Mouse (Mus musculus): ENCODE measurements around the gene Tmem211. TPM values are rescaled to one million over a fixed set of nuclear protein-coding genes. Genes with fewer than 3 reads are reported as not detected.

Gene Tmem211
- polyA plus RNA-seq, 3 experiments from 2014 or later, result not detected

- ATAC-seq, result no peak
Measured at GRCm38 (mm10) chr5:113214455-113214854, 12.3 kb upstream of the Tmem211 start.

GRCm38 (mm10) chr5:113215610-113216011 is 11.1 kb upstream of the Tmem211 start:
- no peak for ATAC-seq

- ATAC-seq, result no peak
Measured at GRCm38 (mm10) chr5:113216328-113216960, 10.3 kb upstream of the Tmem211 start.

GRCm38 (mm10) chr5:113217076-113217475 is 9.6 kb upstream of the Tmem211 start:
- ATAC-seq, result no peak

GRCm38 (mm10) chr5:113218617-113219235 is 8.0 kb upstream of the Tmem211 start:
- ATAC-seq, result no peak

- no peak for ATAC-seq
Measured at GRCm38 (mm10) chr5:113219450-113219849, 7.3 kb upstream of the Tmem211 start.

GRCm38 (mm10) chr5:113219876-113220275 is 6.8 kb upstream of the Tmem211 start:
- no peak for ATAC-seq

- ATAC-seq, result no peak
Measured at GRCm38 (mm10) chr5:113220383-113221146, 6.1 kb upstream of the Tmem211 start.

- ATAC-seq, result no peak
Measured at GRCm38 (mm10) chr5:113221147-113221865, 5.4 kb upstream of the Tmem211 start, which contains the start of gene 2900026A02Rik. Gene 2900026A02Rik, minus strand, starts transcription at chr5:113221236.

GRCm38 (mm10) chr5:113223888-113224287 is 2.8 kb upstream of the Tmem211 start:
- ATAC-seq, result no peak

GRCm38 (mm10) chr5:113225271-113225670 is 1.4 kb upstream of the Tmem211 start:
- no peak for ATAC-seq

GRCm38 (mm10) chr5:113225686-113226435 is 848 bp upstream of the Tmem211 start:
- ATAC-seq, result no peak

GRCm38 (mm10) chr5:113230196-113230595 is 3.5 kb downstream of the Tmem211 start:
- no peak for ATAC-seq

GRCm38 (mm10) chr5:113249263-113249930 is 22.7 kb downstream of the Tmem211 start:
- ATAC-seq, result no peak

GRCm38 (mm10) chr5:113250806-113251205 is 24.1 kb downstream of the Tmem211 start:
- ATAC-seq, result no peak

- no peak for ATAC-seq
Measured at GRCm38 (mm10) chr5:113265637-113266036, 38.9 kb downstream of the Tmem211 start.

- no peak for ATAC-seq
Measured at GRCm38 (mm10) chr5:113268246-113268645, 41.5 kb downstream of the Tmem211 start.

- ATAC-seq, result no peak
Measured at GRCm38 (mm10) chr5:113270043-113270442, 43.3 kb downstream of the Tmem211 start.

GRCm38 (mm10) chr5:113271207-113271811 is 44.6 kb downstream of the Tmem211 start:
- no peak for ATAC-seq

GRCm38 (mm10) chr5:113275839-113276238 is 49.1 kb downstream of the Tmem211 start:
- ATAC-seq, result no peak

All from inflammation-experienced regulatory T-cells, adult 6 months (primary cell).